Mouse (Mus musculus): ENCODE measurements around the gene Xrcc5. TPM values are rescaled to one million over a fixed set of nuclear protein-coding genes. Genes with fewer than 3 reads are reported as not detected.

Gene Xrcc5
- total RNA-seq, 2 experiments from 2014 or later, result 18.5 to 20.5 TPM

GRCm38 (mm10) chr1:72411108-72411507 lies 103.9 kb downstream of the Xrcc5 start:
- Histone ChIP-seq H3K4me3 (no peak overlapping the region), H3K27ac (no peak overlapping the region)
- no peak for TF ChIP-seq CTCF (IDR thresholded peaks at IDR 0.05)
- no peak for DNase-seq
- intact Hi-C loops (cut with DNase I), result no loop called here

DNA sequence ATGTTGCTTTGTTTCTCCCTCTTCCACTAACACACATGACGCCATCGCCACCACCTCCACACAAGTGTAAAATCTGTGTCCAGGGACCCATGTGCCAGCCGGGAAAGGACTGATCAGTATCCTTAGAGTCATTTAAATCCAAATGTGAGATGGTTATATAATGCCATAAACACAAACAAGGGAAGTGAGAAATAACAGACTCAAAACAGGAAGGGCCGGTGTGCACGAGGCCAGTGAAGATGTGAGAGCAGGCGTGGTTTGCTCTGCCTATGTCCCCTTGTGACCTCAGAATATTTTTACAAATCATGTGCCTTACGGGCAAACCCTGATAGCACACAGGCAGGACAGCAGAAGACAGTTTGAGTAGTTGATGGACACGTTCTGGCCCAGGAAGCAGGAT lies 106.0 kb downstream of the Xrcc5 start:
- Histone ChIP-seq H3K4me3 (no peak overlapping the region), H3K27ac (no peak overlapping the region)
- no peak for TF ChIP-seq CTCF (IDR thresholded peaks at IDR 0.05)
- no peak for DNase-seq
- intact Hi-C loops (cut with DNase I), result no loop called here

DNA sequence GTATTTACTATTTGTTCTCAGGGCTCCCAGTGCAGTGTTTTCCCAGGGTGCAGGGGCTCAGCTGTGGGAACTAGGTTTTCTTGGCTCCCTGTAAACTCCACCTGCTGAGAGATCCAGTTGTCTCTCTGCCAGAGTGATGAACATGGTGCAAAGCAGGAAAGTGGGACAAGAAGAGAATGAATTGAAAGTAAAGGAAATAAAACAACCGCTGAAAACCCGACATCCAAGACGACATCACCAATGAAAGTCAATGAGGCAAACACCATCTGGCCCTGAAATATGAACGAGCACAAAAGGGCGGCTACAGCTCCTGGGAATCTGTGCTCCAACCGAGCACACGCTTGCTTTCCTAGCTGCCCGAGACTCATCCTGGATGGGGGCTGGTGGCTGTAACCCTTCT lies 106.9 kb downstream of the Xrcc5 start:
- H3K27ac ChIP-seq, result no peak overlapping the region
- DNase-seq, result no peak
- intact Hi-C loops (cut with DNase I), result no loop called here
- no peak for TF ChIP-seq CTCF (IDR thresholded peaks at IDR 0.05)
- no peak overlapping the region for H3K4me3 ChIP-seq

DNA sequence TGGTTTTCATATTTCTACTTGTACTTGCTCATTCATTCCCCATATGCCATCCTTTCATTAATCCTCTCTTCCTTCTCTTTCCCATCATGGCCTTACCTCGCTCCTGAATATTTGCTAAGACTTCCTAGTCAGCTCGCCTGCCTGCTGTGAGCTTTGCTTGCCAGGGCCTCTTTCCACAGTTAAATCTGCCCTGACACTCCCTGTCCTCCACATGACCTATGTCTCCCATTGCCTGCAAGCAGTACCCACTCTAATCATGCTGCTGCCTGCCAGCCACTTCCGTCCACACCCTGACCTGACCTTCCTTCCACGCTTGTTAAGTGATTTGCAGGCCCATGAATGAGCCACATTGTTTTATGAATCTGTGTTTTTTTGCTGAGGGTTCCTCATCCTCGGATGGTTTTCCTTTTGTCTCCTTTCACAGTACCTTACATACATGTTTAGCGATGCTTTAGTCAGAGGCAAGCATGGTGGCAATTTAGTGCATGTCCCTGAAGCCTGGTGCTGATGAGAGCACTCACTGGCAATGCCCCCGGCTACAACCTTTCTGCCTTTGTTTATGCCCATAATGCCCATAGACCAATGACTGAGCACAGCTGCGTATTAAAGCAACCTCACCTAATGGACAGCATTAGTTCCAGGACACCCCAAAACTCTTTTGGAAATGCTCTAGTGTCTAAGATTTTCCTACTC lies 107.5 kb downstream of the Xrcc5 start:
- no peak for DNase-seq
- Histone ChIP-seq H3K27ac (no peak overlapping the region), H3K4me3 (no peak overlapping the region)
- intact Hi-C loops (cut with DNase I), result no loop called here
- no peak for TF ChIP-seq CTCF (IDR thresholded peaks at IDR 0.05)

DNA sequence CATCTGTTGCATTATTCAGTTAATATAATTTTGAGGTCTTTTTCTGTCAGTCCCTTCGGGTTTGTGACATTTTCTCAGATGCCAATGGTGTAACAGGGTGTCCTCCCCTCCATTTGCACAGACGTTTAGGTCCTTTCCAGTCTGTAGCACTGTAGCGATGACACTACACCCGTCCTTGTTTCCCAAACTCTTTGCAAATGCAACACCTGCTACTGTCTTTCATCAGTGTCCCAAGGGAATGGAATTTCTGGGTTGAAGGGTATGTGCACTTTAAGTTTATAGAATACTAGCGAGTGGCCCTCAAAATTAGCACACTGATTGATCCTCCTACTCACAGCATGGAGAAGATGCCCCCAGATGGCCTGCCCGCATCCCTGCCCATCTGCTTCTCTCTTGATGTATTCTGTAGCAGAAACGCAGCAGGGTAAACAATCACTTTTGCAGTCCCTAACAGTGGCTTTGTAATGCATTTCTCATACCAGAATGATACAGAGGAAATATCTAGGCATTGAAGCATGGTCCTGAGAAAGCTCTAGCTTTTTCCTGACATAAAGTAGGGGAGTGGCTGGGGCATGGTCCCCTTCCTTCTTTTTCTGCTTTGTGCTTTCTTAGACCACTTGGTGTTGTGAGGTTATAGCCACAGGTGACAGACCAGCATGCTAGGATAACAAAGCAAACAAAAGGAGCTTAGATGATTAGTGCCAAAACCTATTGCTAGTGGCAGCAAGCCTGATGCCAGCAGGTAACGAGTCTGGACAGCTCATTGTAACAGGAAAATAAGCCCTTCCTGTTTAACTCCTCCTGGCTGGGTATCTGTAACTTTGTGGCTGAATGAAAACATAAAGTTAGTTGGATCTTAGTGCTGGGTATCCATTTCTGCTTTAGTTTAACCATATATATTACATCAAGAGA lies 111.8 kb downstream of the Xrcc5 start:
- H3K4me3 ChIP-seq, result no peak overlapping the region
- intact Hi-C loops (cut with DNase I), result no loop called here
- no peak for DNase-seq
- H3K27ac ChIP-seq, result no peak overlapping the region
- no peak for TF ChIP-seq CTCF (IDR thresholded peaks at IDR 0.05)

DNA sequence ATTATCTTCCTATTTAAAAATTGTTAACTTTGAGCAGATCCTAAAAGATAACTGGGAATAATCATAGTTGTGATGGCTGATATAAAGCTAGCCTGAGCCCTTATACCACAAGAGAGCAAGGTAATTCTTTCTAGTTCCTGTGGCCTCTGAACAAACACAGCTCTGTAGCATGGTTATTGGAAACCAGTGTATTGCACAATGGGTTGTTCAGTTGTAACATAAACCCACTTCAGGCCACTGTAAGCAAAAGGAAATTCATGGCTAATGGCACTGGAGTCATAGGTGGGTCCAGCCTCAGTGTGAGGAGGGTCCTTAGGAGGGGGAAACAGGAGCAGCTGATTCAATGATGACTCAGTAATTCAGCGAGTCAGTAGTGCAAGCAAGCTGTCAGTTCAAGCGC lies 113.0 kb downstream of the Xrcc5 start:
- H3K4me3 ChIP-seq, result no peak overlapping the region
- H3K27ac ChIP-seq, result no peak overlapping the region
- intact Hi-C loops (cut with DNase I), result no loop called here
- DNase-seq, result no peak
- TF ChIP-seq CTCF (IDR thresholded peaks at IDR 0.05), result no peak

DNA sequence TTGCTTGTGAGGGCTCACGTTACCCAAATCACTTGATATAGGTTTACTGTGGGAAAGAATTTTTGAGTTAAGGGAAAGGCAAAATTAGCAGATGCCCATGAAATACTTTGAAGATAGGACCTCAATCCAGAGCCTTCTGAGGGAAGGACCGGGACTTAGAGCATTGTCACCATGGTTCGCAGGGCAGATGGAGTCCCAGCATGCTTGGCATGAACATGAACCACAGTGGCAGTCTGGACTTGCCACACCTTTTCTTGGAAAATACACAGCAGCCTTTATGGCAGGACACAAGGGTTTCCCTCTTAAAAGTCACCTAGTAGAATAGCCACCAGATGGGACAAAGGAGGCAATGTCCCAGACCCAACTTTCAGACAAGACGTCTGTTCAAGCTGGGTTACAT lies 114.9 kb downstream of the Xrcc5 start:
- Histone ChIP-seq H3K27ac (no peak overlapping the region), H3K4me3 (no peak overlapping the region)
- DNase-seq, result no peak
- TF ChIP-seq CTCF (IDR thresholded peaks at IDR 0.05), result no peak
- intact Hi-C loops (cut with DNase I), result no loop called here

- intact Hi-C loops (cut with DNase I), result no loop called here
- no peak overlapping the region for H3K27ac ChIP-seq
- TF ChIP-seq CTCF (IDR thresholded peaks at IDR 0.05), result no peak
- no peak for DNase-seq
- no peak overlapping the region for H3K4me3 ChIP-seq
Measured at GRCm38 (mm10) chr1:72426456-72426855, 119.2 kb downstream of the Xrcc5 start.

- H3K27ac ChIP-seq, result no peak overlapping the region
- DNase-seq, result no peak
- no peak for TF ChIP-seq CTCF (IDR thresholded peaks at IDR 0.05)
- H3K4me3 ChIP-seq, result no peak overlapping the region
- intact Hi-C loops (cut with DNase I), result no loop called here
Measured at GRCm38 (mm10) chr1:72428526-72428925, 121.3 kb downstream of the Xrcc5 start.

DNA sequence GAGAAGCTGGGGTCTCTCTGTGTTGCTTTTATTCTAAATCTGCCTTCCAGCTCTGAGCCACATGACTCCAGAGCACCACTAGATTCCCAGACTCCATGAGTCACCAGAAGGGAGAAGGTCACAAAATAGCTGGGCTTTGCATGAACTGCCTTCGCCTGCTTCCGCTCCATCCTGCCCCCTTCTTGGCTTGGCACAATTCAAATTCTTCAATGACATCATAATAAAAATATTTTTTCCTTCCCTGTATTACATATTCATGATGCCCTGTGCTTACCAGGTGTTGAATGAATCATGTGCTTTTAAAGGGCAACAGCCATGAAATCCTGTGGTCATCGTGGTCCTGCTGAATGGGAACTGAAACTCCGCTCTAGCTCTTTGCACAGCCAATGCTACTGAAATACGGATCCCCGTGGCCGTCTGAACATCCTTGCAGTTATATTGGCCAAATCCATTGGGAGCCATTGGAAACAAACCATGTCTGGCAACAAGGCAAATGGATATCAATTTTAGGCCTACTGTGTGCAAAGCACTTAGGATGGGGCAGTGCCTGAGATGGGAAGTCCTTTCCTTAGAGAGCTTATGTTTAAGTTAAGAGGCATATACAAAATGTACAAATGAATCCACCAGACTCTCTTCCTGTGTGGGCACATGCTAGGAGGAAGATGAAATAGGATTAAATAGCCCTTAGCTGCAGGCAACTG lies 122.0 kb downstream of the Xrcc5 start:
- TF ChIP-seq CTCF (IDR thresholded peaks at IDR 0.05), result no peak
- Histone ChIP-seq H3K27ac (no peak overlapping the region), H3K4me3 (no peak overlapping the region)
- intact Hi-C loops (cut with DNase I), result no loop called here
- DNase-seq, result no peak

- Histone ChIP-seq H3K27ac (no peak overlapping the region), H3K4me3 (no peak overlapping the region)
- intact Hi-C loops (cut with DNase I), result no loop called here
- DNase-seq, result no peak
- no peak for TF ChIP-seq CTCF (IDR thresholded peaks at IDR 0.05)
Measured at GRCm38 (mm10) chr1:72432579-72432978, 125.4 kb downstream of the Xrcc5 start.

DNA sequence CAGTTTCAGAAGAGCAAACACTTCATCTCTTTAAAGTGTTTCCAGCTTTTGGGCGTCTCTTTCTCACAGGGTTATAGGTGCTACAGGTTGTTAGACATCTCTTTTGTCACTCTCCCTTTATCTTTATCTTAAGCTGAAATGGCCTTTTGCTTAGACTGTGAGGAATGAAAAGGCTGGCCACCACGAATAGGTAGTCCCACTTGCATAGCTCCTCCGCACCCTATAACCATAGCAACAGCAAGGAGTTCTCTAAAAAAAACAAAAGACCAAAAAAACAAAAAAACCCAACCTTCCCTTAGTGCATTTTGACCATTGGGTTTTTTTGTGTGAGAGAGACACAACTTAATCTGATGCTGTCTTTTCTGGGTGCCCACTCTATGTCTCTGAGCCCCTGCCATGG lies 127.3 kb downstream of the Xrcc5 start:
- H3K4me3 ChIP-seq, result no peak overlapping the region
- intact Hi-C loops (cut with DNase I), result no loop called here
- DNase-seq, result no peak
- no peak overlapping the region for H3K27ac ChIP-seq
- no peak for TF ChIP-seq CTCF (IDR thresholded peaks at IDR 0.05)

- no peak for DNase-seq
- TF ChIP-seq CTCF (IDR thresholded peaks at IDR 0.05), result no peak
- intact Hi-C loops (cut with DNase I), result no loop called here
- Histone ChIP-seq H3K27ac (no peak overlapping the region), H3K4me3 (no peak overlapping the region)
Measured at GRCm38 (mm10) chr1:72436967-72437366, 129.7 kb downstream of the Xrcc5 start.
